Mouse (Mus musculus): ENCODE measurements around the gene Pde4b. TPM values are rescaled to one million over a fixed set of nuclear protein-coding genes. Genes with fewer than 3 reads are reported as not detected.

Pde4b gene
- polyA plus RNA-seq, 1 experiment from 2014 or later = 3.1 TPM

- 55% methylated on average over 7 of the region's 7 CpGs for WGBS (ENCODE audit: insufficient replicate concordance)
- no peak for ATAC-seq (ENCODE audit: low read depth)
- no peak overlapping the region for H3K4me2 ChIP-seq (ENCODE audit: low read depth, low read length)
- no peaks in the 10 kb centered on the region for H3K4me1 ChIP-seq (ENCODE audit: control insufficient read depth, low read depth, low read length)
- no peaks in the 10 kb centered on the region for H3K27me3 ChIP-seq (ENCODE audit: control insufficient read depth, insufficient read depth, low read depth, low read length)
- no peaks in the 10 kb centered on the region for H3K36me3 ChIP-seq (ENCODE audit: control insufficient read depth, insufficient read depth)
- H3K9ac ChIP-seq (ENCODE audit: low read depth, low read length) = no peak overlapping the region
- no peaks in the 10 kb centered on the region for H3K9me3 ChIP-seq (replicated peaks; ENCODE audit: control insufficient read depth, low read length)
- H3K27ac ChIP-seq (ENCODE audit: low read length) = no peak overlapping the region
- no peak overlapping the region for H3K4me3 ChIP-seq (ENCODE audit: low read depth, low read length)
These were observed 396.1 kb downstream of the Pde4b start for GRCm38 (mm10) chr4:102483354-102484018.

- ATAC-seq (ENCODE audit: low read depth) = no peak
- Histone ChIP-seq H3K4me2 (ENCODE audit: low read depth, low read length) (no peak overlapping the region), H3K27ac (ENCODE audit: low read length) (no peak overlapping the region), H3K27me3 (ENCODE audit: control insufficient read depth, insufficient read depth, low read depth, low read length) (no peaks in the 10 kb centered on the region), H3K9ac (ENCODE audit: low read depth, low read length) (no peak overlapping the region), H3K9me3 (replicated peaks; ENCODE audit: control insufficient read depth, low read length) (no peaks in the 10 kb centered on the region), H3K36me3 (ENCODE audit: control insufficient read depth, insufficient read depth) (no peaks in the 10 kb centered on the region), H3K4me3 (ENCODE audit: low read depth, low read length) (no peak overlapping the region), H3K4me1 (ENCODE audit: control insufficient read depth, low read depth, low read length) (no peaks in the 10 kb centered on the region)
- WGBS (ENCODE audit: insufficient replicate concordance) = 56% methylated on average over 2 of the region's 2 CpGs
These were observed 397.4 kb downstream of the Pde4b start for GRCm38 (mm10) chr4:102484738-102485137.

- no peak overlapping the region for H3K27ac ChIP-seq (ENCODE audit: low read length)
- H3K9me3 ChIP-seq (replicated peaks; ENCODE audit: control insufficient read depth, low read length) = no peaks in the 10 kb centered on the region
- no peak overlapping the region for H3K4me2 ChIP-seq (ENCODE audit: low read depth, low read length)
- no peak overlapping the region for H3K9ac ChIP-seq (ENCODE audit: low read depth, low read length)
- ATAC-seq (ENCODE audit: low read depth) = no peak
- H3K4me3 ChIP-seq (ENCODE audit: low read depth, low read length) = no peak overlapping the region
- 37% methylated on average over 4 of the region's 4 CpGs for WGBS (ENCODE audit: insufficient replicate concordance)
- no peaks in the 10 kb centered on the region for H3K36me3 ChIP-seq (ENCODE audit: control insufficient read depth, insufficient read depth)
- H3K27me3 ChIP-seq (ENCODE audit: control insufficient read depth, insufficient read depth, low read depth, low read length) = no peaks in the 10 kb centered on the region
- H3K4me1 ChIP-seq (ENCODE audit: control insufficient read depth, low read depth, low read length) = no peaks in the 10 kb centered on the region
These were observed 399.0 kb downstream of the Pde4b start for GRCm38 (mm10) chr4:102486134-102486920.

GRCm38 (mm10) chr4:102486921-102487240 lies 399.5 kb downstream of the Pde4b start:
- H3K27me3 ChIP-seq (ENCODE audit: control insufficient read depth, insufficient read depth, low read depth, low read length) = no peaks in the 10 kb centered on the region
- WGBS (ENCODE audit: insufficient replicate concordance) = 59% methylated on average over 3 of the region's 3 CpGs
- H3K27ac ChIP-seq (ENCODE audit: low read length) = no peak overlapping the region
- H3K4me3 ChIP-seq (ENCODE audit: low read depth, low read length) = no peak overlapping the region
- no peak overlapping the region for H3K9ac ChIP-seq (ENCODE audit: low read depth, low read length)
- no peak for ATAC-seq (ENCODE audit: low read depth)
- no peaks in the 10 kb centered on the region for H3K36me3 ChIP-seq (ENCODE audit: control insufficient read depth, insufficient read depth)
- H3K9me3 ChIP-seq (replicated peaks; ENCODE audit: control insufficient read depth, low read length) = no peaks in the 10 kb centered on the region
- no peak overlapping the region for H3K4me2 ChIP-seq (ENCODE audit: low read depth, low read length)
- no peaks in the 10 kb centered on the region for H3K4me1 ChIP-seq (ENCODE audit: control insufficient read depth, low read depth, low read length)

GRCm38 (mm10) chr4:102488000-102488399 lies 400.7 kb downstream of the Pde4b start:
- no peak for ATAC-seq (ENCODE audit: low read depth)
- Histone ChIP-seq H3K9me3 (replicated peaks; ENCODE audit: control insufficient read depth, low read length) (no peaks in the 10 kb centered on the region), H3K27ac (ENCODE audit: low read length) (no peak overlapping the region), H3K36me3 (ENCODE audit: control insufficient read depth, insufficient read depth) (no peaks in the 10 kb centered on the region), H3K4me1 (ENCODE audit: control insufficient read depth, low read depth, low read length) (no peaks in the 10 kb centered on the region), H3K4me3 (ENCODE audit: low read depth, low read length) (no peak overlapping the region), H3K4me2 (ENCODE audit: low read depth, low read length) (no peak overlapping the region), H3K9ac (ENCODE audit: low read depth, low read length) (no peak overlapping the region), H3K27me3 (ENCODE audit: control insufficient read depth, insufficient read depth, low read depth, low read length) (no peaks in the 10 kb centered on the region)
- 42% methylated on average over 2 of the region's 2 CpGs for WGBS (ENCODE audit: insufficient replicate concordance)

- Histone ChIP-seq H3K36me3 (ENCODE audit: control insufficient read depth, insufficient read depth) (no peaks in the 10 kb centered on the region), H3K27ac (ENCODE audit: low read length) (no peak overlapping the region), H3K27me3 (ENCODE audit: control insufficient read depth, insufficient read depth, low read depth, low read length) (no peaks in the 10 kb centered on the region), H3K9ac (ENCODE audit: low read depth, low read length) (no peak overlapping the region), H3K4me1 (ENCODE audit: control insufficient read depth, low read depth, low read length) (no peaks in the 10 kb centered on the region), H3K9me3 (replicated peaks; ENCODE audit: control insufficient read depth, low read length) (no peaks in the 10 kb centered on the region), H3K4me3 (ENCODE audit: low read depth, low read length) (no peak overlapping the region), H3K4me2 (ENCODE audit: low read depth, low read length) (no peak overlapping the region)
- no peak for ATAC-seq (ENCODE audit: low read depth)
- WGBS (ENCODE audit: insufficient replicate concordance) = 66% methylated on average over 11 of the region's 11 CpGs
These were observed 404.3 kb downstream of the Pde4b start for GRCm38 (mm10) chr4:102491468-102492123.

- Histone ChIP-seq H3K4me2 (ENCODE audit: low read depth, low read length) (no peak overlapping the region), H3K9me3 (replicated peaks; ENCODE audit: control insufficient read depth, low read length) (no peaks in the 10 kb centered on the region), H3K27ac (ENCODE audit: low read length) (no peak overlapping the region), H3K4me1 (ENCODE audit: control insufficient read depth, low read depth, low read length) (no peaks in the 10 kb centered on the region), H3K9ac (ENCODE audit: low read depth, low read length) (no peak overlapping the region), H3K27me3 (ENCODE audit: control insufficient read depth, insufficient read depth, low read depth, low read length) (no peaks in the 10 kb centered on the region), H3K4me3 (ENCODE audit: low read depth, low read length) (no peak overlapping the region), H3K36me3 (ENCODE audit: control insufficient read depth, insufficient read depth) (no peaks in the 10 kb centered on the region)
- WGBS (ENCODE audit: insufficient replicate concordance) = 82% methylated on average over 5 of the region's 5 CpGs
- ATAC-seq (ENCODE audit: low read depth) = no peak
These were observed 405.6 kb downstream of the Pde4b start for GRCm38 (mm10) chr4:102492911-102493310.

GRCm38 (mm10) chr4:102493342-102494128 lies 406.2 kb downstream of the Pde4b start:
- no peak overlapping the region for H3K4me2 ChIP-seq (ENCODE audit: low read depth, low read length)
- no peaks in the 10 kb centered on the region for H3K27me3 ChIP-seq (ENCODE audit: control insufficient read depth, insufficient read depth, low read depth, low read length)
- H3K36me3 ChIP-seq (ENCODE audit: control insufficient read depth, insufficient read depth) = no peaks in the 10 kb centered on the region
- H3K4me3 ChIP-seq (ENCODE audit: low read depth, low read length) = no peak overlapping the region
- no peaks in the 10 kb centered on the region for H3K9me3 ChIP-seq (replicated peaks; ENCODE audit: control insufficient read depth, low read length)
- no peak overlapping the region for H3K27ac ChIP-seq (ENCODE audit: low read length)
- 36% methylated on average over 4 of the region's 4 CpGs for WGBS (ENCODE audit: insufficient replicate concordance)
- no peak overlapping the region for H3K9ac ChIP-seq (ENCODE audit: low read depth, low read length)
- H3K4me1 ChIP-seq (ENCODE audit: control insufficient read depth, low read depth, low read length) = no peaks in the 10 kb centered on the region
- no peak for ATAC-seq (ENCODE audit: low read depth)
